Mouse (Mus musculus): ENCODE data around the gene Ubash3a. TPM values are rescaled to one million over a fixed set of nuclear protein-coding genes. Genes with fewer than 3 reads are reported as not detected.
A peak's percentile ranks its signal among the peaks of the same experiment; 100 is the strongest.

Gene Ubash3a
- total RNA-seq, 2 experiments from 2014 or later: 0.43 to 0.62 TPM

DNA sequence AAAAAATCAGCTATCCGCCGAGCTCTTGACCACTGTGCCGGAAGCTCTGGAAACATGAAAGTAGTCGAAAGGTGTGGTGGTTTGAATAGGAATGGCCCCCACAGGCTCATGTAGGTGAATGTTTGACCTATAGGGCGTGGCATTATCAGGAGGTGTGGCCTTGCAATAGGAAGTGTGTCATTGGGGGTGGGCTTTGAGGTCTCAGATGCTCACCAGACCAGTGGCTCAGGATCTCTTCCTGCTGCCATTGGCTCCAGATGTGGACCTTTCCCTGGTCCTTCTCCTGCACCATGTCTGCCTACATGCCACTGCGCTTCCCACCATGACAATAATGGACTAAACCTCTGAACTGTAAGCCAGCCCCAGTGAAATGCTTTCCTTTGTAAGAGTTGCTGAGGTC lies 4.2 kb downstream of the Ubash3a start:
- no peak for DNase-seq
- intact Hi-C loops (cut with DNase I): no loop called here

DNA sequence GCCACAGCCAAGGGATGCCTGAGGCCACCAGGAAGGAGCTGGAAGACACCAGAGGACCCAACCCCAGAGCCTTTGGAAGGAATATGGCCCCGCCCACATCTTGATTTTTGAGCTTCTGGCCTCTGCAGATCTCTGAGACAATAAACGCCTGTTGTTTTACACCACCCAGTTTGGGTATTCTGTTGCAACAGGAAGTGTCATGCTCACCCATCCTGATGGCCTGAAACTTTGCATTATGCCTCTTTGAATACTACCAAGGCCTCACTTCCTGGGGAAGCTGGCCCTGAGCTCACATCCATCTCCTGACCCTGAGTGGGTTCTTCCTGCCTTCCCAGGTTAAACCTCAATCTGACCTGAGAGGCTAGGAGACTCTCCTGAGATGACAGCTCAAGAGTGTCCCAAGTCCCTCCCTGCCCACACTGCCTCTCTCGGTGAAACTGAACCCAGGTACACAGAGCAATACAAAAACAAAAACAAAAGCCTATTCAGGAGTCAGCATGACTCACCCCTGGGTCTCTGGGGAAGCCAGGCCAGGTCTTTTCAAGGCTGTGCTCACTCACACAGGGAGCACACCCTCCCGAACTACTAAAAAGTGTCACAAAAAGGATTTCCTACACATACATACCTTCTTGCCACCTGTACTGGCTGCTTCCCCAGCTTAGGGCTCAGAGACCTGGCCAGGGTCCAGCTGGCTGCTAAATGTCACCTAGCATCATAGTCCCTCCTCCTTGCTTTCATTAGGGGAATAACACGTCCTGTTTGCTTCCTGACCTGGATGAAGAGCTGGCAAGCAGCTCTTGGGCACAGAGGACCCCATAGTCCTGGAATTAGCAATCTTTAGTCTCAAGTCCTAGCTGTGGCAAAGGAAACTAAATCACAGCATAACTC lies 8.6 kb downstream of the Ubash3a start:
- DNase-seq: no peak
- intact Hi-C loops (cut with DNase I): no loop called here

DNA sequence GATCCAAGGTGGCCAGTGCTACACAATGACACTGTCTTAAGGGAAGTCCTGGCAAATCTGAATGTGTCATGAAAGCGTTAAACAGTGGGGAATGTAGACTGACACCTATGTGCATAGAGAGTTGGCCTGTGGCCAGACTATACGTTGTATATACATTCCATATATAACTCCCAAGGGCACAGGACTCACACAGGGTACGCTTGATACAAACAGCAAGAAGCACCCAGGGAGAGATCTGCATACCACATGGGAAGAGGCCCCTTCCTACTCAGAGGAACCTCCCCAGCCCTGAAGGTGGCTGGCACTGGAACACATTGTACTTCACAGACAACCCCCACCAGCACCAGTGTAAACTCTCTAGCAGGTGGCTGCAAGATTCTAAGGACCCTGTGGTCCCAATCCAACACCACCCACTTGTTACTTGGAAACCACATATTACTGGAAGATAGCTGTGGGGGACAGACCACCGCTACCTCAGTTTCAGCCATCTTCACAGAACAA lies 15.2 kb downstream of the Ubash3a start:
- intact Hi-C loops (cut with DNase I): no loop called here
- no peak for DNase-seq

DNA sequence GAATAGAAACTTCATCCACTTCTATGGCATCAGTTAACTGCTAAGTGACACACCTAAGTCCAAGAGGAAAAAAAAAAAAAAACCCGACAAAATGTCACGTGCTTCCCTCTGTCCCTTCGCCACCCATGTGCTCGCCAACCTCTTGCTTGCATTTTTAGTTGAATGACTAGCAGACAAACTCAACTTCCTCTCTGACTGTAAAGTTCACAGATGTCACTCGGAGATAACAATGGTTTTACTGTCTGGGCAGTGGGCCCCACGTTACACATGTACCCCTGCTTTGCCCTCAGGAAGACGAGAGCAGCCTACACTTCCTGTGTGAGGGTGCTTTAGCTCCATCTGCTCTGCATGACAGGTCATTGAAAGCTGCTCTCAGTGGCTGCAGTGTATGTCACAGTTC lies 16.2 kb downstream of the Ubash3a start:
- DNase-seq: no peak
- intact Hi-C loops (cut with DNase I): no loop called here

DNA sequence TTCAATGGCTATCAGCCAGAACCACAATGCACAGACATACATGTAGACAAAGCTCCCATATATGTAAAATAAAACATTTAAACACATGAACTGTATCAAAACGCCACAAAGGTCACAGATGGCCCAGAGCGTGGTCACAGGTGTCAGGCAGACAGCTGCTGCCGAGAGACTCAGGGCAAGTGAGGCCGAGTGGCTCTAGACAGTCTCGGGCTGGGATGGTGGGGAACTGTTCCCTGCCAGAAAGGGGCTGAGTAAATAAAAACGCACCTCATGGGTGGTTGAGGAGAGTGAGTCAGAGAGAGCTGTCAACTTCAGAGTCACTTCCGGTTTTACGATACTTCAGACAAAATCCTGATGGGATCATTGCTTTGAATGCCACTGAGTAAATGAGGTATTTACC lies 16.9 kb downstream of the Ubash3a start:
- DNase-seq: no peak
- intact Hi-C loops (cut with DNase I): no loop called here

DNA sequence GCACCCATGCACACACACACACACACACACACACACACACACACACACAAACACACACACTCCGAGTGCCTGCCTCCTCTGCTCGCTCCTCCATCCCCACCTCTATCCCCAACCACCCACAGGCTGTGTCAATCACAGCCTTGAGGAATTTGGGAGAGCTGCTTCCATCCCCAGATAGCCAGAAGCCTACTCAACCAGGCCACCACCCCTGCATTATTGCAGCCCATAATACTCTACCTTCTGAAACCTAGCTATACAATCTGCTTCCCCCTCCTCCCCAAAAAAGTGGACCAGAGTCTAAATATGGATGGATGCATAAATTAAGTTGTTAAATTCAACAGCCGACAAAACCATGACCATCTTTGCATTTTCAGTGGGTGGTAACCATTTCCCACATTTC lies 18.7 kb downstream of the Ubash3a start:
- DNase-seq: no peak
- intact Hi-C loops (cut with DNase I): no loop called here

DNA sequence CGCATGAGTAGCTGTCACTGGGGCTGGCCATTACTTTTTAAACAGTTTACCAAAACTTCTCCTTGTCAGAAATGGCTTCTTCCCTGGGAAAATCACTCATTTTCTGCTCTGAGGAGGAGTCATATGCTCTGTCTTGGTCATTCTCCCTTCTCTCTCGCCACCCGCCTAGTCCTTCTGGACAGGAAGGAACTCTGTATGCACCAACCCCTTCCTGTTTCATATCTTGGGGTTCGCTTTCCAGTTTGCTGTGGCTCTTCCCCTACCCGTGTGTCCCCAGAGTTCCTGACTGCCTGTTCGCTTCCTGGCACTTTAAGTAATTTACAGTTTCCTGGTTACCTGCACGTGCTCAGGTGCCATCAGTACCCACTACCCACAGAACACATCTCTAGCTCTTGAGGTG lies 19.3 kb downstream of the Ubash3a start:
- intact Hi-C loops (cut with DNase I): no loop called here
- no peak for DNase-seq

DNA sequence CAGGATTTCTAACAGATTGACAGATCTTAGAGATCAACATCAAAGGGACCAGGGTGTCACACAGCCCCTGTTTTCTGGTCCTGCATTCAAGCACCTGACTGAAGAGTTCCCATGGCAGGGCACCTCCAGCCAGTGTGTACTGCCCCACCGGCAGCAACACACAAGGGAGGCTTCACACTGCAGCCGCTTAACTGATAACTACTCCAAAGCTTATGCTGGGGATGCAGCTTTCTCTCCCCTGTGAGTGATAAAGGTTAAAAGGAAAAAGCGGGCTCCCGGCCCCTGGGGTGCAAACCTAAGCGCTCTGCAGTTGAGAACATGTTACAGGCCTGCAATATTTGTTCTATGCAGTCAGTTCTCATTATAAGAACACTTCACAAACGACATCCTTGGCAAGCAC lies 24.1 kb downstream of the Ubash3a start:
- intact Hi-C loops (cut with DNase I): no loop called here
- no peak for DNase-seq

DNA sequence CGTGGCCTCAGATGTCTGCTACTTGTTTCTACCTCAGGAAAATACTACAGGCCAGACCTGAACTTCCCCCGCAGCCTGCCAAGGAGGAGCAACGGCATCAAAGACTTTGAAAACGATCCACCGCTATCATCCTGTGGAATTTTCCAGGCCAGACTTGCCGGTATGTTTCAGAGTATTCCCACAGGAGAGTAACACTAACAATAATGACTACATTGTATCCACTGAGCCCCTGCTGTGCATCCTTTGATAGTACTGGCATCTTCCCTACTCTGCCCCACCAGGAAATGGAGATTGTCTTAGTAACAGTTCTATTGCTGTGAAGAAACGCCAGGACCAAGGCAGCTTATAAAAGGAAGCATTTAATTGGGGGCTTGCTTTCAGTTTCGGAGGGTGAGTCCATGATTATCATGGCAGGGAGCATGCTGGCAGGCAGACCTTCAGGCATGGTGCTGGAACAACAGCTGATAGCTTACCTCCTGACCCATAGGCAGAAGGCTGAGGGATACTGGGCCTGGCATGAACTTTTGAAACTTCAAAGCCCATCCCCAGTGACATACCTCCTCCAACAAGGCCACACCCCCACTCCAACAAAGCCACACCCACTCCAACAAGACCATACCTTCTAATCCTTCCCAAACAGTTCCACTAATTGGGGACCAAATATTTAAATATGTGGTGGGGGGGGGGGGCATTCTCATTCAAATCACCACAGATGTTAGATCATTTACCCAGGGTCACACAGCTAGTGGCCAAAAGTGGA lies 24.8 kb downstream of the Ubash3a start:
- DNase-seq: no peak
- intact Hi-C loops (cut with DNase I): no loop called here

DNA sequence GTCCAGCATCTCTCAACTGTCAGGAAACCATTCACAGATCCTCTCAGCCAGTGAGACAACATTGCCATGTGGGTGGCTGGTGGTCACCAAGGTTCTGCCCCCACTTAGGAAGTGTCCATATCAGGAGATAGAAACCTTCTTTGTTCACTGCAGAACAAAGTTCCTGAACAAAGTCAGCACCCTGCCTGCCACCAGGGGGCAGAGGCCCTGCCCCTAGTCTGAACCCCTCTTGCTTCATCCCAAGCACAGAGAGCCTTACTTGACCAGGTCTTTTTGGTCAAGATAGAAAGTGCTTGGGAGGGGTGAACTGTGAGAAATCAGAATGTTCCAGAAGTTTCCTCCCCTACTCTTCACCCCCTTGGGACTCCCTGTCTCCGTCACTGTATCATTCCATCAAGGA lies 28.2 kb downstream of the Ubash3a start:
- no peak for DNase-seq
- intact Hi-C loops (cut with DNase I): no loop called here

DNA sequence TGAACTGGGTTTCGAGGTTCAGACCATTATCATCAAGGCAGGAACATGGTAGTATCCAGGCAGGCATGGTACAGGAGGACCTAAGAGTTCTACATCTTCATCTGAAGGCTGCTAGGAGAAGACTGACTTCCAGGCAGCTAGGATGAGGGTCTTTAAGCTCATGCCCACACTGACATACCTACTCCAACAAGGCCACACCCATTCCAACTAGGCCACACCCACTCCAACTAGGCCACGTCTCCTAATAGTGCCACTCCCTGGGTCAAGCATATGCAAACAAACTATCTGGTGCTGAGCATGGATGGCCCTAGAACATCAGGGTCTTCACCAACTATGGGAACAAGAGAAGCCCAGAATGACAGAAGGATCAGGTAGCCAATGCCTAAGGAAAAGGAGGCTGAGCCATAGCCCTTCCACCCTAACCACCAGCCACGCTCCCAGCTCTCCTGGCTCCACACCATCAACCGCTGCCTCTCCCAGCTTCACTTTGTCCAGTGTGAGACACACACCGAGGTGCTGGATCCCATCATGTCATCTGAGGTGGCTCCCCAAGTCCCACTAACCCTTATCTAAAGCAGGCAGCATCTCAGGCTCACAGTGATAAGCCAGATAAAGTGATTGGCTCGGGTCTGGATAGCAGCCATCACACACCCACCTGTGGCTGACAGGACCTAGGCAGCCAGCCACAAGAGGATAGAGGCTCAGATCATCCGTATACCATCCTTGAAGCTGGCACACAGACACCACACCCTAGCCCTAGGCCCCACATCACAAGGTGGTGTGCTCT lies 30.8 kb downstream of the Ubash3a start:
- intact Hi-C loops (cut with DNase I): no loop called here
- no peak for DNase-seq

DNA sequence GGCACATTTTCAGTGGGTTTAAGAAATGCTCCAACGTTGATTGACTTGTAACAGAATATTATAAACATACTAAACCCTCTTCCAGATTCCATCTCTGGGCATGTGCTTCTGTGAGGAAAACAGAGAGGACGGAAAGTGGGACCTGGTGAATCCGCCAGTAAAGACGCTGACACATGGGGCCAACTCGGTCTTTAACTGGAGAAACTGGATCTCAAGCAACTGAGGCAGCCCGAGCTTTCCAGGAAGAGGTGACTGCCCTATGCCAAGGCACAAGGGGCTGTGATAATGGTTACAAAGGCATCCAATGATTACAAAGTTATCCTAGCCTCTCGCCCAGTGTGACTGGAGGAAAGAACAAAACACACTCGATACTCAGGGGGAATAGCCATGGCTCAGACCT lies 33.5 kb downstream of the Ubash3a start:
- no peak for DNase-seq
- intact Hi-C loops (cut with DNase I): loop anchor here (5.0 kb wide), 1 partner anchor 229 kb away; no protein-coding TSS in a partner anchor

DNA sequence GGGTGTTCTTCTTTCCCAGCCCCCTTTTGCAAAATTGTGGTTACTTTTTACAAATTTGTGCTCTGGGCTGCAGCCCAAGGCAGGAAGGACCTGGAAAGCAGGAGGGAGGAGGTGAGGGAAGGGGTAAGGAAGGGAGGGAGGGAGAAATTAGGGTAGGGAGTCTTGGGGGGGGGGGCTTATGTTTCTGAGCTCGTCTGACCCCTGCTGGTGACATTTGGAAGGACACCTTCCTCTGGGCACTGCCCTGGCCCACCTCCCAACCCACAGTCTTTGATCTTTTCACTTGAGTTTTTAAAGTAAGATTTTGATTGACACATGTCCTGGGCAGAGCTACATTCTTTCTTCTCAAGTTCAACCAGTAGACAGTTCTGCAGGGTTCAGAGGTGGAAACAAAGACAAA lies 35.1 kb downstream of the Ubash3a start:
- peak in 1 of 2 experiments; percentile 41 for DNase-seq
- intact Hi-C loops (cut with DNase I): loop anchor here (2.0 to 5.0 kb wide), 2 partner anchors 104 to 230 kb away; no protein-coding TSS in a partner anchor

DNA sequence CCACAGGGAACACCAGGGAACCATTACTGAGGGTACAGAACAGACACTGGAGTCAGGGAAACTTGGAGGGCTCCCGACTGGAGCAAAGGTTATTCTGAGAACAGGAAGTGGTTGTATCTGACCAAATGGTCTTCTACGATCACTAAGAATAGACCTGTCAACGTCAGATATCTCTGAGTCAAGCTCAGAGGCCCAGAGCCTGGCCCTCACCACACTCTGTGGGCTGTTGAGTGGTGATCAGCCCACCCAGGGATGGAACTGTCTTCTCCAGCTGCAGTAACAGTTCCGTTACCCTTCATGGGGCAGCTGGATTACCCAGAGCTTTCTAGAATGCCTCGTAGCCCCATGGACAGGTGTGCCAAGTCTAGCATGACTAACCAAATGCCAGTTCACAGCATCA lies 37.6 kb downstream of the Ubash3a start:
- intact Hi-C loops (cut with DNase I): no loop called here
- DNase-seq: peak; percentile 77 to 79

DNA sequence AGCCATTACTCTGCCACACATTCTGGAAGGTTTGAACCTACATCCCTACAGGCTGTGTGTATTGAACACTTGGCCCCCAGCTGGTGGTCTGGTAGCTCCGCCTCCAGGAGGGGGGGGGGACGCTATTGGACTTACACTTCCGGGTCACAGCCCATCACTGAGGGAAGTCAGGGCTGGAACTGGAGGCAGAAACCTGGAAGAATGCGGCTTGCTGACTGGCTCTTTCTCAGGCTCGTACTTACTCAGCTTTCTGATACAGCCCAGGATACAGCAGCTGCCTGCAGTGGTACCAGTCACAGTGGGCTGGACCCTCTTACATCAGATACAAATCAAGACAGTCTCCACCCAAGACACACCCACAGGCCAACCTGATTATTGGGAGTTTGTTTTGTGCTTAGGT lies 39.5 kb downstream of the Ubash3a start:
- no peak for DNase-seq
- intact Hi-C loops (cut with DNase I): no loop called here

DNA sequence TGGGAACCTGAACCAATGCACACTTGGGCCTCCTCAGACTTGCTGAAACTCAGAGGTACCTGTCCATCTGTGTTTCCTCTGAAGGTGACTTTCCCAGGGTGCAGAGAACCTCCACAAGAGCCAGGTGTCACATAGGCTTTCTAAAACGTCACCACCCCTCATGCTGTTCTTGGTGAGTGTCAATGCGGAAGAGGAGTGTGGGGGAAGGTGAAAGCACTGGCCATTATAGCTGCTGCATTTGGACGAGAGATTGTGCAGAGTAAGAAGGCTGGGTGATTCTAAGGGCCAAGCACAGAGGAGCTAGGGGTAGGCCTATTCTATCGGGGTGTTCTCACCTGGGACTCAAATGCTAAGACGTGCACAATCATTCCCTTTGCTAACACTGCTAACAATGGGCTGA lies 46.3 kb downstream of the Ubash3a start:
- intact Hi-C loops (cut with DNase I): loop anchor here (1.0 to 2.0 kb wide), 3 partner anchors 43 to 90 kb away; no protein-coding TSS in a partner anchor
- DNase-seq: no peak

DNA sequence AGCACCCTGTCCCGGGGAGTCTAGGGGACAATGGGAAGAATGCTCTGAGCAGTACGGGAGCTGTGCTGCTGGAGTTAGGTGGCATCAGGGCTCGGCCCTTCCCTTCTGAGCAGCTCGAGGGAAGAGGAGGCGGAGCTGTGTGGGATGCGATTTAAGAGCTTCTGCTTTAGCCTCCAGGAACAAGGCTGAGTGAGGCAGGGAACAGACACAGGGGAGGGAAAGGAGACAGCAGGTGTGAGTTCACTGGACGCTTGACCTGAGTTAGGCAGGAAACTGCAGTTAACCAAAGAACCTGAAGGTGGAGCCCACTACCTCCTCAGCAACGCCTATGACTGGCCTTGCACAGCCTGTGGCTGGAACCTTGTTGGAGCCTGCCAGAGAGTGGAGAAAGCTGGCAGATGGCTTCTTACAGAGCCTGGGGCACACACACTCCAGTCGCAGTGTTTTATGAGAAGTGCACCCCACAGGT lies 46.8 kb downstream of the Ubash3a start:
- peak; percentile 89 to 91 for DNase-seq
- intact Hi-C loops (cut with DNase I): loop anchor here (1.0 to 2.0 kb wide), 3 partner anchors 42 to 90 kb away; no protein-coding TSS in a partner anchor

DNA sequence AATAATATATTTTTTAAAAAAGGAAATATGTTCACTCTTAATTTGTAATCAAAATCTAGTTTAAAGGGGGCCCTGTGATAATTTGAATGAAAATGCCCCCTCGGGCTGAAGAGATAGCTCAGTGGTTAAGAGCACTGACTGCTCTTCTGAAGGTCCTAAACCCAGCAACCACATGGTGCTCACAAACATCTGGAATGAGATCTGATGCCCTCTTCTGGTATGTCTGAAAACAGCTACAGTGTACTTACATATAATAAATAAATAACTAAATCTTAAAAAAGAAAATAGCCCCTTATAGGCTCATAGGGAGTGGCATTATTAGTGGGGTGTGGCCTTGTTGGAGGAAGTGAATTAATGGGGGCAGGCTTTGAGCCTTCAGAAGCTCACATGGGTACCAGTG lies 49.5 kb downstream of the Ubash3a start:
- no peak for DNase-seq
- intact Hi-C loops (cut with DNase I): loop anchor here (5.0 kb wide), 1 partner anchor 235 kb away; no protein-coding TSS in a partner anchor

DNA sequence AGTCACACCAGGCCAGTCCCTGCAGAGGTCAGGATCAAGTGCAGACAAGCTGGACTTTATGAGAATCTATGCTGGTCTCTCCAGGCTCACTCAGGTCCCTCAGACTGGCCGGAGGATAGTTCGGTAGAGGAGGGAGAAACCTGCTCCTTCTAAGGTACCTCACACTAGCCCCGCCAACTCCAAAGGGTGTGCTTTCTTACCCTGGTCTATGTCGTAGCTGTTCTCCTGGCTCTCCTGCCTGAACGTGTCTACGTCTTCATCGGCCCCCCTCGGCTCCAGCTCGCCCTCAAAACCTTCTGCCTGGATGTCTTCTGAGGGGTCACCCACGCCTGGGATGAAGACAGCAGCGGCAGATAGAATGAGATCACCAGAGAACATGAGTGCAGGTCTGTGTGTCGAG lies 50.2 kb downstream of the Ubash3a start:
- no peak for DNase-seq
- intact Hi-C loops (cut with DNase I): loop anchor here (5.0 kb wide), 1 partner anchor 234 kb away; no protein-coding TSS in a partner anchor

DNA sequence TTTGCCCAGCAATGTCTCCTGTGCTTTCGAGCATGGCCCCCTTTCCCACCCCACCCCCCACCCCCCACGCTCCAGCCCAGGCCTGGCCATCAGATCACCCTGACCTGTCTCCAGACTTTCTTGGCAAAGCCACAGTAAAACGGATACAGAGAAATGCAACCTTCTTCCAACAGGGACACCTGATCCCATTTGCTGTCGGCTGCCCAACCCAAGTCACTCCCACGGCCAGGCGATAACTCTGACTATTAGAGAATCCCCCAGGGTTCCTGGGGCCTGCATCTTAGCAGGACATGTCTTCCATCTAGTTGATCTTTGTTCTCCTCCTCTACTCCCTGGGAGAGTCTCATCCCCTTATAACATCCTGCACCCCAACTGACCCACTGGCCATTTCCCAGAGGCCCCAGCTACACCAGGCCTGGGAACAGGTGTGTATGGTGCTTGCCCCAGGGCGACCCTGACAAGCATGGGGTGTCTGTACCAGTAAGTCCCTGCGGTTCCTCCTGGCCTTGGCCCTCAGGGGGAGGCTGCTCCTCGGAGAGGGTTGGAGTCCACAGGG lies 50.7 kb downstream of the Ubash3a start:
- DNase-seq: no peak
- intact Hi-C loops (cut with DNase I): loop anchor here (5.0 kb wide), 1 partner anchor 234 kb away; no protein-coding TSS in a partner anchor

Measured in heart, postnatal 10 days (tissue).